Mouse (Mus musculus) hindbrain, embryonic 10.5 days (tissue): ENCODE measurements around the gene Sgsm2. TPM values are rescaled to one million over a fixed set of nuclear protein-coding genes. Genes with fewer than 3 reads are reported as not detected.

Source experiments
- DNase-seq: peaks from one replicate; pipeline ENCODE4 v3.0.0-alpha.2; 2017; ENCODE audit warnings: low spot score
- H3K27ac ChIP-seq: fragments of 300-500 bp; sonication (generic); 2 replicates; pipeline ENCODE4 v1.5.1; 2016; ENCODE audit warnings: mild to moderate bottlenecking, moderate library complexity
- H3K27me3 ChIP-seq: fragments of 300-500 bp; sonication (generic); 2 replicates; pipeline ENCODE4 v1.6.1; 2016; ENCODE audit warnings: mild to moderate bottlenecking; ENCODE audit not compliant: poor library complexity, insufficient read depth, severe bottlenecking
- H3K36me3 ChIP-seq: fragments of 300-500 bp; sonication (generic); 2 replicates; pipeline ENCODE4 v1.6.1; 2016; ENCODE audit warnings: mild to moderate bottlenecking, moderate library complexity
- H3K4me1 ChIP-seq: fragments of 300-500 bp; sonication (generic); replicated peaks from 2 replicates; pipeline ENCODE4 v1.6.1; 2016; ENCODE audit warnings: mild to moderate bottlenecking
- H3K4me3 ChIP-seq: fragments of 300-500 bp; sonication (generic); 2 replicates; pipeline ENCODE4 v1.5.1; 2016; ENCODE audit warnings: mild to moderate bottlenecking, moderate library complexity
- H3K9me3 ChIP-seq: fragments of 300-500 bp; sonication (generic); 2 replicates; pipeline ENCODE4 v1.6.1; 2016; ENCODE audit warnings: mild to moderate bottlenecking, moderate library complexity
- WGBS: fragments of 180-500 bp; shearing (Covaris S2); methylation state at CpG from one replicate; pipeline ENCODE4 v1.1.7; 2016; 5-methylcytosine and 5-hydroxymethylcytosine counted together
- polyA plus RNA-seq: library from polyadenylated mRNA; unstranded; fragments of >200 nt; fragmentation: Nextera tagmentation; extraction: Ambion mirVana; gene quantifications from 2 replicates; pipeline ENCODE4 v1.2.1, GENCODE M21; 2016

Sgsm2 gene
- polyA plus RNA-seq, 1 experiment from 2014 or later, result 10.7 TPM

- H3K4me3 ChIP-seq, result peak overlapping the region; percentile 69
- peaks cover 82% of the 10 kb centered on the region for H3K4me1 ChIP-seq
- peaks cover 39% of the 10 kb centered on the region for H3K36me3 ChIP-seq
- no peak for DNase-seq
- H3K27ac ChIP-seq, result peak overlapping the region; percentile 96
- 0 out of 2 replicates have a peak, but pooled peaks cover 10% of the 10 kb centered on the region for H3K27me3 ChIP-seq
- no peaks in the 10 kb centered on the region for H3K9me3 ChIP-seq
- WGBS, result 51% methylated on average over 16 of the region's 16 CpGs
Observed at GRCm38 (mm10) chr11:74837056-74837693, 59.7 kb downstream of the Sgsm2 start.

- WGBS, result 90% methylated on average over 22 of the region's 22 CpGs
- H3K4me3 ChIP-seq, result peak overlapping the region; percentile 5; the same call in 1 of the 2 replicates
Observed at GRCm38 (mm10) chr11:74836225-74837055, 60.4 kb downstream of the Sgsm2 start.

GRCm38 (mm10) chr11:74835593-74836224 is 61.2 kb downstream of the Sgsm2 start:
- Histone ChIP-seq H3K27ac (no peak overlapping the region; the same call in 1 of the 2 replicates), H3K27me3 (0 out of 2 replicates have a peak, but pooled peaks cover 10% of the 10 kb centered on the region), H3K36me3 (peaks cover 26% of the 10 kb centered on the region), H3K4me3 (no peak overlapping the region), H3K4me1 (peaks cover 73% of the 10 kb centered on the region), H3K9me3 (no peaks in the 10 kb centered on the region)
- WGBS, result 86% methylated on average over 6 of the region's 6 CpGs
- no peak for DNase-seq

More at GRCm38 (mm10) chr11:74836225-74837055, 60.4 kb downstream of the Sgsm2 start:
- Histone ChIP-seq H3K4me1 (peaks cover 80% of the 10 kb centered on the region), H3K27ac (no peak overlapping the region; the same call in 1 of the 2 replicates), H3K36me3 (peaks cover 31% of the 10 kb centered on the region), H3K27me3 (0 out of 2 replicates have a peak, but pooled peaks cover 10% of the 10 kb centered on the region), H3K9me3 (no peaks in the 10 kb centered on the region)
- no peak for DNase-seq

- Histone ChIP-seq H3K4me3 (0 out of 2 replicates have a peak overlapping the region, but pooled peaks have one; percentile 2), H3K27ac (peak overlapping the region; percentile 37; the same call in 1 of the 2 replicates), H3K36me3 (peaks cover 17% of the 10 kb centered on the region), H3K9me3 (no peaks in the 10 kb centered on the region), H3K4me1 (peaks cover 77% of the 10 kb centered on the region), H3K27me3 (0 out of 2 replicates have a peak, but pooled peaks cover 10% of the 10 kb centered on the region)
- WGBS, result 63% methylated on average over 5 of the region's 5 CpGs
- no peak for DNase-seq
Observed at GRCm38 (mm10) chr11:74834650-74835277, 62.1 kb downstream of the Sgsm2 start.

GRCm38 (mm10) chr11:74834359-74834638 is 62.6 kb downstream of the Sgsm2 start:
- 68% methylated on average over 1 of the region's 1 CpGs for WGBS
- peaks cover 79% of the 10 kb centered on the region for H3K4me1 ChIP-seq
- no peak for DNase-seq
- H3K4me3 ChIP-seq, result peak overlapping the region; percentile 1; the same call in 1 of the 2 replicates
- no peaks in the 10 kb centered on the region for H3K9me3 ChIP-seq
- H3K27ac ChIP-seq, result 0 out of 2 replicates have a peak overlapping the region, but pooled peaks have one; percentile 50
- H3K36me3 ChIP-seq, result peaks cover 14% of the 10 kb centered on the region; the same call in 1 of the 2 replicates
- 0 out of 2 replicates have a peak, but pooled peaks cover 10% of the 10 kb centered on the region for H3K27me3 ChIP-seq

GRCm38 (mm10) chr11:74833536-74834358 is 63.1 kb downstream of the Sgsm2 start:
- peak overlapping the region; percentile 94 for H3K4me3 ChIP-seq
- DNase-seq, result no peak
- H3K4me1 ChIP-seq, result peaks cover 79% of the 10 kb centered on the region
- H3K36me3 ChIP-seq, result peaks cover 14% of the 10 kb centered on the region; the same call in 1 of the 2 replicates
- H3K9me3 ChIP-seq, result no peaks in the 10 kb centered on the region
- 91% methylated on average over 8 of the region's 8 CpGs for WGBS
- peak overlapping the region; percentile 93 for H3K27ac ChIP-seq
- peaks cover 11% of the 10 kb centered on the region; the same call in 1 of the 2 replicates for H3K27me3 ChIP-seq

GRCm38 (mm10) chr11:74832503-74833143 is 64.2 kb downstream of the Sgsm2 start:
- peaks cover 73% of the 10 kb centered on the region for H3K4me1 ChIP-seq
- WGBS, result 1% methylated on average over 26 of the region's 26 CpGs

GRCm38 (mm10) chr11:74831606-74832451 is 65.0 kb downstream of the Sgsm2 start:
- WGBS, result under 1% methylated on average over 61 of the region's 61 CpGs
- peak; percentile 99 for DNase-seq
- Histone ChIP-seq H3K36me3 (peaks cover 11% of the 10 kb centered on the region; the same call in 1 of the 2 replicates), H3K4me1 (peaks cover 65% of the 10 kb centered on the region), H3K4me3 (peak overlapping the region; percentile 94), H3K27me3 (peaks cover 16% of the 10 kb centered on the region; the same call in 1 of the 2 replicates), H3K27ac (peak overlapping the region; percentile 93), H3K9me3 (no peaks in the 10 kb centered on the region)

More at GRCm38 (mm10) chr11:74832503-74833143, 64.2 kb downstream of the Sgsm2 start:
- Histone ChIP-seq H3K9me3 (no peaks in the 10 kb centered on the region), H3K4me3 (peak overlapping the region; percentile 94), H3K27me3 (peaks cover 17% of the 10 kb centered on the region; the same call in 1 of the 2 replicates), H3K27ac (peak overlapping the region; percentile 93), H3K36me3 (peaks cover 14% of the 10 kb centered on the region; the same call in 1 of the 2 replicates)
- peak; percentile 63 for DNase-seq

GRCm38 (mm10) chr11:74831191-74831605 is 65.7 kb downstream of the Sgsm2 start:
- Histone ChIP-seq H3K4me1 (peaks cover 58% of the 10 kb centered on the region), H3K4me3 (peak overlapping the region; percentile 94), H3K27me3 (peaks cover 10% of the 10 kb centered on the region; the same call in 1 of the 2 replicates), H3K36me3 (0 out of 2 replicates have a peak, but pooled peaks cover 4% of the 10 kb centered on the region), H3K27ac (peak overlapping the region; percentile 93), H3K9me3 (no peaks in the 10 kb centered on the region)
- peak; percentile 70 for DNase-seq
- WGBS, result under 1% methylated on average over 35 of the region's 35 CpGs
